Mouse (Mus musculus): ENCODE measurements at regions not wholly inside any gene's neighbourhood (a gene's known extent, or its start where the extent isn't known, plus 50 kb on each side); places are given as distances from the start of the nearest gene placed in this dataset.

GRCm38 (mm10) chr15:10795126-10795792 lies 80.8 kb upstream of the Rai14 start:
- TF ChIP-seq CTCF (IDR thresholded peaks at IDR 0.05; ENCODE audit: low read depth) (no peak), EP300 (IDR thresholded peaks at IDR 0.05; ENCODE audit: low read depth) (no peak)

Measured in liver, postnatal 0 days (tissue).